Mouse (Mus musculus): Measurements from ENCODE around the gene Camta2.

GRCm38 (mm10) chr11:70663957-70664356 lies 23.9 kb downstream of the Camta2 start:
- TF ChIP-seq TAL1 (IDR thresholded peaks at IDR 0.05; ENCODE audit: low read length) (no peak), GATA1 (IDR thresholded peaks at IDR 0.05; ENCODE audit: low read length) (no peak)

Data from erythroblast, embryonic 14.5 days (primary cell).